Comparison of ENCODE assay signal across 33 mouse cellular contexts in the genomic region with DNA sequence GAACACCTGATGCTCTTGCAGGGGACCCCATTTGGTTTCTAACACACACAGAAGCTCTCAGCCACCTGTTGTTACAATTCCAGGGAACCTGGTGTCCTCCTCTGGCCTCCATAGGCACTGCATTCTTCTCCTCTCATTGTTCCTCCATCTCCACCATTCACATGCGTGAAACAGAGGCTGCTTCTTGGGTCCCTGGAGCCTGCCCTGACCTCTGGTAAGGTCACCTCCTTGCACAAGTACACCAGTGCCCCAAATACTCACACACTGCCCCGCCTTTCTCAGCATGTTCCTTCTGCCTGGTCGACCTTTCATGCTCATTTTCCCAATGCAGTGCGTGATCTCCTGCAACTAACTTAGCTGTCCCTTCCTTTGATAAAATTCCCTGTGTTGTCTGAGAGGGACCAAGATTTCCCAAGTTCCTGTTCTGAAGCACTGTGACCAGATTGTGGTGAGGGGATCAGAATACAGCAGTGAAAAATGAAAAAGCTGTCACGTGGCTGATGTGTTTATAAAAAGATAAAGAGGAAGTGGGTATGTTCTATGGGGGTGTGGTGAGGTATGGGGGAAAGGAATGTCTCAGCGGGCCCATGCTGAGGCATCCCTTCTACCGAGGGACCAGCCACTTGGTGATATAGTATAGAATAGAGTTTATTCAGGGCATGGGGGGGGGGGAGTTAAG.
A peak's percentile ranks its signal among the peaks of the same experiment; 100 is the strongest.
DNase-seq lines count a peak whose midpoint lies in the region; ATAC-seq and TF ChIP-seq lines count a peak whose summit lies in the region.
"Had no signal": no experiment of that assay in that cellular context is flagged by ENCODE, and none has a peak within 500 bp of the region (broad histone marks: within the 10 kb centered on the region; RNA-seq: fewer than 3 reads in every experiment).

No protein-coding gene starts in this region.

- no peak overlapping the region for H3K9ac ChIP-seq in intestine, postnatal 0 days (ENCODE audit: low read depth, low read length)
- H3K9ac ChIP-seq in intestine, embryonic 15.5 days, result no peak overlapping the region
- H3K9ac ChIP-seq: embryonic facial prominence, embryonic 15.5 days; forebrain, embryonic 15.5 days; heart, embryonic 15.5 days; limb, embryonic 13.5 days; liver, embryonic 12.5 days; liver, postnatal 0 days; neural tube, embryonic 12.5 days had no signal

- WGBS in intestine, postnatal 0 days, result 70% methylated on average over 7 of the region's 7 CpGs
- WGBS in intestine, embryonic 15.5 days, result 68% methylated on average over 7 of the region's 7 CpGs
- WGBS in limb, embryonic 10.5 days, result 78% methylated on average over 7 of the region's 7 CpGs

- peak; percentile 2; the same call in 1 of the 2 replicates for TF ChIP-seq CTCF in intestine, postnatal 0 days (IDR thresholded peaks at IDR 0.05; ENCODE audit: low read depth)

- H3K27ac ChIP-seq in intestine, postnatal 0 days (ENCODE audit: low read depth, low read length), result no peak overlapping the region
- no peak overlapping the region for H3K27ac ChIP-seq in intestine, embryonic 15.5 days
- no peak overlapping the region for H3K27ac ChIP-seq in limb, embryonic 10.5 days
- H3K27ac ChIP-seq: embryonic facial prominence, embryonic 10.5 days; embryonic facial prominence, embryonic 15.5 days; forebrain, embryonic 15.5 days; gastrocnemius, adult 2 months; heart, embryonic 10.5 days; heart, embryonic 15.5 days; left cerebral cortex, adult 2 months; limb, embryonic 13.5 days; liver, embryonic 12.5 days; neural tube, embryonic 12.5 days had no signal

- peak; percentile 57 for DNase-seq in ES-CJ7 (ENCODE audit: low read depth, low spot score)
- DNase-seq in urinary bladder, postnatal 36 days (ENCODE audit: low spot score in 2 of 2), result no peak
- DNase-seq in limb, embryonic 10.5 days (ENCODE audit: low spot score), result no peak
- DNase-seq: adrenal gland, adult 2 months; cerebellum, adult 8-10 months; cerebellum, postnatal 25 days; gastrocnemius, adult 2 months; kidney, adult 9 months; kidney, postnatal 14 days; liver, postnatal 0 days; lung, postnatal 36 days; right cerebral cortex, adult 18-20 months; spleen, adult 18-20 months; thymus, postnatal 14 days had no signal

- H3K36me3 ChIP-seq in intestine, postnatal 0 days (ENCODE audit: control insufficient read depth, insufficient read depth), result no peaks in the 10 kb centered on the region
- no peaks in the 10 kb centered on the region for H3K36me3 ChIP-seq in intestine, embryonic 15.5 days
- no peaks in the 10 kb centered on the region for H3K36me3 ChIP-seq in limb, embryonic 10.5 days
- H3K36me3 ChIP-seq: embryonic facial prominence, embryonic 10.5 days; embryonic facial prominence, embryonic 15.5 days; forebrain, embryonic 15.5 days; heart, embryonic 10.5 days; heart, embryonic 15.5 days; limb, embryonic 13.5 days; liver, embryonic 12.5 days; neural tube, embryonic 12.5 days had no signal

- H3K9me3 ChIP-seq in intestine, postnatal 0 days (ENCODE audit: control insufficient read depth), result no peaks in the 10 kb centered on the region
- H3K9me3 ChIP-seq in intestine, embryonic 15.5 days, result no peaks in the 10 kb centered on the region
- H3K9me3 ChIP-seq in limb, embryonic 10.5 days (replicated peaks), result no peaks in the 10 kb centered on the region
- H3K9me3 ChIP-seq: embryonic facial prominence, embryonic 15.5 days; forebrain, embryonic 15.5 days; heart, embryonic 10.5 days; heart, embryonic 15.5 days; limb, embryonic 13.5 days; liver, embryonic 12.5 days; neural tube, embryonic 12.5 days had no signal

- no peak overlapping the region for H3K4me2 ChIP-seq in intestine, postnatal 0 days (replicated peaks; ENCODE audit: low read depth)
- no peak overlapping the region for H3K4me2 ChIP-seq in intestine, embryonic 15.5 days (replicated peaks)
- H3K4me2 ChIP-seq: embryonic facial prominence, embryonic 15.5 days; forebrain, embryonic 15.5 days; heart, embryonic 15.5 days; limb, embryonic 13.5 days; liver, embryonic 12.5 days; neural tube, embryonic 12.5 days had no signal

- no peaks in the 10 kb centered on the region for H3K4me1 ChIP-seq in intestine, postnatal 0 days (replicated peaks; ENCODE audit: control insufficient read depth, insufficient read depth, low read length)
- peaks cover 10% of the 10 kb centered on the region for H3K4me1 ChIP-seq in intestine, embryonic 15.5 days (replicated peaks)
- peaks cover 45% of the 10 kb centered on the region for H3K4me1 ChIP-seq in limb, embryonic 10.5 days
- H3K4me1 ChIP-seq: embryonic facial prominence, embryonic 15.5 days; heart, embryonic 15.5 days; liver, embryonic 12.5 days had no signal

- H3K4me3 ChIP-seq in intestine, postnatal 0 days (ENCODE audit: low read depth, low read length), result no peak overlapping the region
- no peak overlapping the region for H3K4me3 ChIP-seq in intestine, embryonic 15.5 days (replicated peaks)
- no peak overlapping the region for H3K4me3 ChIP-seq in limb, embryonic 10.5 days
- H3K4me3 ChIP-seq: embryonic facial prominence, embryonic 10.5 days; embryonic facial prominence, embryonic 15.5 days; forebrain, embryonic 15.5 days; gastrocnemius, adult 2 months; heart, embryonic 10.5 days; heart, embryonic 15.5 days; left cerebral cortex, adult 2 months; limb, embryonic 13.5 days; liver, embryonic 12.5 days; myocyte; neural tube, embryonic 12.5 days had no signal

- no peak for ATAC-seq in intestine, postnatal 0 days
- no peak for ATAC-seq in intestine, embryonic 15.5 days
- ATAC-seq in granulocyte monocyte progenitor cell, adult 5-6 weeks (replicated peaks; ENCODE audit: poor library complexity, severe bottlenecking), result peak; percentile 40; the same call in 1 of the 2 replicates
- ATAC-seq in inflammation-experienced regulatory T-cells, adult 6 months, result no peak
- ATAC-seq: activated CD4-positive, CD25-positive, alpha-beta regulatory T cell, adult 4 months; CD4-positive, CD25-positive, alpha-beta regulatory T cell, adult 4 months; forebrain, embryonic 15.5 days; hindbrain, embryonic 16.5 days; intestine, embryonic 16.5 days; liver, embryonic 12.5 days; liver, postnatal 0 days; midbrain, embryonic 16.5 days had no signal

- H3K27me3 ChIP-seq in intestine, postnatal 0 days (replicated peaks; ENCODE audit: control insufficient read depth, insufficient read depth, low read length), result no peaks in the 10 kb centered on the region
- no peaks in the 10 kb centered on the region for H3K27me3 ChIP-seq in intestine, embryonic 15.5 days (replicated peaks)
- no peaks in the 10 kb centered on the region for H3K27me3 ChIP-seq in limb, embryonic 10.5 days (ENCODE audit: low read depth, poor library complexity, severe bottlenecking)
- H3K27me3 ChIP-seq: embryonic facial prominence, embryonic 15.5 days; forebrain, embryonic 15.5 days; heart, embryonic 15.5 days; liver, embryonic 12.5 days; neural tube, embryonic 12.5 days had no signal
